Mouse (Mus musculus): ENCODE data around the gene Cbx4. TPM values are rescaled to one million over a fixed set of nuclear protein-coding genes. Genes with fewer than 3 reads are reported as not detected.

Gene Cbx4
- polyA plus RNA-seq, 1 experiment from 2014 or later = 9.8 TPM

- peak overlapping the region; percentile 92 for H3K4me2 ChIP-seq
- no peak for ATAC-seq (ENCODE audit: insufficient number of reproducible peaks, insufficient read depth, low FRiP score, low TSS enrichment, low read depth)
- H3K9me3 ChIP-seq = no peaks in the 10 kb centered on the region
- peak overlapping the region; percentile 23 for H3K9ac ChIP-seq (replicated peaks)
- H3K27me3 ChIP-seq = peaks cover 83% of the 10 kb centered on the region
- H3K4me3 ChIP-seq (replicated peaks) = peak overlapping the region; percentile 29
- WGBS = 1% methylated on average over 41 of the region's 41 CpGs
- peak overlapping the region; percentile 56; the same call in 1 of the 2 replicates for H3K27ac ChIP-seq
- H3K36me3 ChIP-seq = no peaks in the 10 kb centered on the region
- peaks cover 80% of the 10 kb centered on the region for H3K4me1 ChIP-seq (replicated peaks)
These were observed 41.3 kb downstream of the Cbx4 start for GRCm38 (mm10) chr11:119044551-119045337.

DNA sequence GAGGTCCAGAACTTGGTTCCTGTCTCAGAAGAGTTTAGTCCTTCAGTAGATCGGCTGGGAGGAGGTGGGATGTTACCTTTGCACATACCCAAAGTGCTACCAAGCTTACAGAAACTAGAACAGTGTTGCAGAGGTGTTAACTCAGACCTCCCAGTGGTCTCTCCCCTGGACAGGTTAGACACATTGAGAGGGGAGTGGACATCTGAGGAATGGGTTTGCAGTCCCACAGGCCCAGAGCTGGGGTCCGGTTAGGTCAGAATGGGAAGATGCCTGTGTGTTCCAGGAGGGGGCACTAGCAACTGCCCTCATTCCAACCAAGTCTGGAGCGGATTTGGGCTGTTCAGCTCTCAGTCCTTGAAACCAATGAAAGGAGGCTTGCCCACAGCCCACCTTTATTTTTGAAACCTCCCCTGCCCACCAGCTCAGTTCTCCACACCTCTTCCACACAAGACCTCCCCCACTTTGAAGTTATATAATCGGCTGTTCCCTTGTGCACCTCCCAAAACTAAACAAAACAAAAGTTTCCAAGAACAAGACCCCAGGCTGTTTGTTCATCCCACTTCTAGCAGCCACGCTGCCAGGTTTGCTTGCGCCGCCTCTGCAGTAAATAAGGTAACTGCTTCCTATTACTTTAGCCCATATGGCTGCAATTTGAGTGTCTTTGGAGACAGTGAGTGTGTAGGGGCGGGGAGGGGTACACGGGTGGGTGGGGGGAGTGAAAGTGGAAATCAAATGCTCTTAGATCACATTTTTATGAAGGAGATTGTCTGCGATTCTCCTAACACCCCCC, 42.1 kb downstream of the Cbx4 start:
- peak overlapping the region; percentile 92 for H3K4me2 ChIP-seq
- peaks cover 4% of the 10 kb centered on the region for H3K36me3 ChIP-seq
- no peaks in the 10 kb centered on the region for H3K9me3 ChIP-seq
- WGBS = 2% methylated on average over 10 of the region's 10 CpGs
- ATAC-seq (ENCODE audit: insufficient number of reproducible peaks, insufficient read depth, low FRiP score, low TSS enrichment, low read depth) = no peak
- peaks cover 83% of the 10 kb centered on the region for H3K27me3 ChIP-seq
- peak overlapping the region; percentile 23; the same call in 1 of the 2 replicates for H3K9ac ChIP-seq (replicated peaks)
- H3K4me3 ChIP-seq (replicated peaks) = peak overlapping the region; percentile 29
- H3K27ac ChIP-seq = peak overlapping the region; percentile 91; the same call in 1 of the 2 replicates
- peaks cover 88% of the 10 kb centered on the region for H3K4me1 ChIP-seq (replicated peaks)

GRCm38 (mm10) chr11:119043273-119043540, 42.8 kb downstream of the Cbx4 start:
- H3K9ac ChIP-seq (replicated peaks) = peak overlapping the region; percentile 42; the same call in 1 of the 2 replicates
- H3K27ac ChIP-seq = peak overlapping the region; percentile 91
- 4% methylated on average over 4 of the region's 4 CpGs for WGBS
- peaks cover 82% of the 10 kb centered on the region for H3K27me3 ChIP-seq
- peak overlapping the region; percentile 73 for H3K4me3 ChIP-seq (replicated peaks)
- peaks cover 9% of the 10 kb centered on the region for H3K36me3 ChIP-seq
- H3K4me1 ChIP-seq (replicated peaks) = peaks cover 91% of the 10 kb centered on the region
- ATAC-seq (ENCODE audit: insufficient number of reproducible peaks, insufficient read depth, low FRiP score, low TSS enrichment, low read depth) = no peak
- H3K9me3 ChIP-seq = no peaks in the 10 kb centered on the region
- peak overlapping the region; percentile 92 for H3K4me2 ChIP-seq

DNA sequence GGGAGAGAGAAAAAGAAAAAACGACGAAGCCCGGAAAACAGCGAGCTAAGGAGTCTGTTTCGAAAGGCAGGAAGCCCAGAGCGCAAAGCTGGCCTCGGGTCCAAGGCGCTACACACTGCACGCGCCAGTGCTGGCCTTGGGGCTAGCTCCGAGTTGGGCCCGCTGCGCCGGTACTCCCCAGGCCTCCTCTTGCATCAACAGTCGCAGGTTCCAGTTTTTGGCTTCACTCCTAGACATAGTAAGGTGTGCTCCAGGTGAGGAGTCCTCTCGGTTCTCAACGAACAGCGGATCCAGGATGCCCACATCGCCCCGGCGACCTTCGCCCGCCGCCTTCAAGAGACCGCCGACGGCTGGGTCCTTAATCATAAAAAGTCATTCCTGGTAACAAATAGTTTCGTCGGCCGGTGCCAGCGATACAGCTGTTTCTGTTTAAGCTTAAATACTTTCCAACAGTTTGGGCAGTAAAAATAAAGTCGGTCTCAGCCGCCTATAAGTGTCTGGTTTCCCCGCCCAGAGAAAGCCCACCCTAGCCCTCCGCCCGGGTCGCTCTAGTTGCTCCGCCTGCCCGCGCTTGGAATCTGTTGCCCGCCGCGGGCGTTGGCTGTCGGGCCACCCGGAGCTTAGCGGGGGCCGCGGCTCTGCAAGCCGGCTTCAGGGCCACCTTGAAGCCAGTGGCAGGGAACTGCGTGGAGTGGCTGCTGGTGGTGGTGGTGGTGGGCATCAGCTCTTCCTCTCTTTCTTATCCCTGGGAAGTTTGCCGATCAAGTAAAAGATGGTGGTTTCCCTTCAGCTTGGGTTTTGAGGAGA, 43.4 kb downstream of the Cbx4 start:
- Histone ChIP-seq H3K4me3 (replicated peaks) (peak overlapping the region; percentile 73), H3K4me1 (replicated peaks) (peaks cover 91% of the 10 kb centered on the region), H3K27me3 (peaks cover 81% of the 10 kb centered on the region), H3K9ac (replicated peaks) (peak overlapping the region; percentile 42; the same call in 1 of the 2 replicates), H3K4me2 (peak overlapping the region; percentile 92), H3K36me3 (peaks cover 9% of the 10 kb centered on the region), H3K27ac (peak overlapping the region; percentile 91), H3K9me3 (no peaks in the 10 kb centered on the region)
- WGBS = under 1% methylated on average over 52 of the region's 52 CpGs
- ATAC-seq (ENCODE audit: insufficient number of reproducible peaks, insufficient read depth, low FRiP score, low TSS enrichment, low read depth) = no peak

GRCm38 (mm10) chr11:119041750-119042465, 44.1 kb downstream of the Cbx4 start:
- Histone ChIP-seq H3K4me3 (replicated peaks) (peak overlapping the region; percentile 73), H3K4me2 (peak overlapping the region; percentile 92), H3K9ac (replicated peaks) (peak overlapping the region; percentile 60), H3K27me3 (peaks cover 81% of the 10 kb centered on the region), H3K36me3 (peaks cover 9% of the 10 kb centered on the region), H3K27ac (peak overlapping the region; percentile 91), H3K9me3 (no peaks in the 10 kb centered on the region), H3K4me1 (replicated peaks) (peaks cover 91% of the 10 kb centered on the region)
- under 1% methylated on average over 31 of the region's 31 CpGs for WGBS
- ATAC-seq (ENCODE audit: insufficient number of reproducible peaks, insufficient read depth, low FRiP score, low TSS enrichment, low read depth) = no peak

DNA sequence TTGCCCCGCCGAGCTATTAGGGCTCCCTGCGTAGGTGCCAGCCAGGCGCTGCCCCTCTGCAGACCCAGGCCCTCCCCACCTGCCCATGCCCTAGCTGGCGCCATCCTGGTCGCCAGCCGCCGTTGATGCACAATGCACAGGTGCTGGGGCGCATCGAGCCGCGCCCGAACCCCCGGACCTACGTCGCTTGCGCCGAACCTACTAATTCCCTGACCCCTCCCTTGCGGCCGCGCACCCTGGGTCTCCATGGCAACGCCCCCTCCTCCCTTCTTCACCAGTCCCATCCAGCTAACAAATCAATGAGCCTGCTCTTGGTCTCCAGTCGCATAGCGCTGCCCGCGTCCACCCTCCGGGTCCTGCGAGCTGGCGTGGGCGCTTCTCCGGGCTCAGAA, 44.7 kb downstream of the Cbx4 start:
- Histone ChIP-seq H3K4me1 (replicated peaks) (peaks cover 89% of the 10 kb centered on the region), H3K27me3 (peaks cover 79% of the 10 kb centered on the region)

DNA sequence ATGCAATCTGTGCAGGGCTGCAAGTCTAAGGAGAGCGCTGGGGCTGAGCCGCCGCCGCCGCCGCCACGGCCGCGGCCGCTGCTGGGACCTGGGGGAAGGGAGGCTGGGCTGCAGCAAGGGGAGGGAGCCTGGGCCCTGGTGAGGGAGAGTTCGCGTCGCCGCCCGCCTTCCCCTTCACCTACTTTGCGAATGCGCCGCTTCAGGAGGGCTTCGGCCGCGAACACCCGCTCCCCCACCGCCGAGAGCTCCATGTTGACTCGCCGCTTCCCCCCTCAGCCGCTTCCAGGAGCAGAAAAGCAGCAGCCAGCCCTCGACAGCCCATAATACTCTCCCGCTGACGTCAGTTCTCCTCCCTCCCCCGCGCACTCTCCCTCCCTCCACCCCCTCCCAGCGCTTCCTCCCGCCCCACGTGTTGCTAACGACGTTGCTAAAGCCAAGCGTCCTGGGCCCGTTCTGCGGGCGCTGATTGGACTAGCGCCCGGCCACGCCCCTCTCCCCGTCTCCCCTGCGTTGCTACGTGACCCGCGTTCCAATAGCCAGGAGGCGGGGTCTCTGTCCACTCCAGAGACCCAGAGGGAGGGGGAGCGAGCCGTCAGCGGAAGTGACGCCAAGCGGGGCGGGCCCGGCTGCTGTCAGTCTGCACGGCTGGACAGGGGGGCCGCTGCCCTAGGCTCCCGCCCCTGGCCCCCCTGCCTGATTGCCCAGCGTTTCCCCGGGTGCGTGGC, 45.3 kb downstream of the Cbx4 start, which contains the start of gene Cbx8:
Cbx8 (minus strand) TSS at position 370 of the 725 bp plus-strand sequence.
- H3K4me3 ChIP-seq (replicated peaks) = peak within 1 kb of the TSS; percentile 73
- ATAC-seq (ENCODE audit: insufficient number of reproducible peaks, insufficient read depth, low FRiP score, low TSS enrichment, low read depth) = peak; percentile 84
- H3K36me3 ChIP-seq = peaks cover 9% of the 10 kb centered on the region
- H3K27ac ChIP-seq = peak within 1 kb of the TSS; percentile 91
- 1% methylated on average over 63 of the region's 63 CpGs for WGBS
- peak within 1 kb of the TSS; percentile 85 for H3K9ac ChIP-seq (replicated peaks)
- peaks cover 79% of the 10 kb centered on the region for H3K27me3 ChIP-seq
- peaks cover 89% of the 10 kb centered on the region for H3K4me1 ChIP-seq (replicated peaks)
- H3K4me2 ChIP-seq = peak within 1 kb of the TSS; percentile 92
- no peaks in the 10 kb centered on the region for H3K9me3 ChIP-seq

More for the DNA sequence above, 44.7 kb downstream of the Cbx4 start:
- Histone ChIP-seq H3K9ac (replicated peaks) (peak overlapping the region; percentile 60), H3K4me3 (replicated peaks) (peak overlapping the region; percentile 73), H3K9me3 (no peaks in the 10 kb centered on the region), H3K36me3 (peaks cover 9% of the 10 kb centered on the region), H3K4me2 (peak overlapping the region; percentile 92), H3K27ac (peak overlapping the region; percentile 91)
- no peak; the same call in none of the 2 replicates for ATAC-seq (ENCODE audit: insufficient number of reproducible peaks, insufficient read depth, low FRiP score, low TSS enrichment, low read depth)
- under 1% methylated on average over 31 of the region's 31 CpGs for WGBS

DNA sequence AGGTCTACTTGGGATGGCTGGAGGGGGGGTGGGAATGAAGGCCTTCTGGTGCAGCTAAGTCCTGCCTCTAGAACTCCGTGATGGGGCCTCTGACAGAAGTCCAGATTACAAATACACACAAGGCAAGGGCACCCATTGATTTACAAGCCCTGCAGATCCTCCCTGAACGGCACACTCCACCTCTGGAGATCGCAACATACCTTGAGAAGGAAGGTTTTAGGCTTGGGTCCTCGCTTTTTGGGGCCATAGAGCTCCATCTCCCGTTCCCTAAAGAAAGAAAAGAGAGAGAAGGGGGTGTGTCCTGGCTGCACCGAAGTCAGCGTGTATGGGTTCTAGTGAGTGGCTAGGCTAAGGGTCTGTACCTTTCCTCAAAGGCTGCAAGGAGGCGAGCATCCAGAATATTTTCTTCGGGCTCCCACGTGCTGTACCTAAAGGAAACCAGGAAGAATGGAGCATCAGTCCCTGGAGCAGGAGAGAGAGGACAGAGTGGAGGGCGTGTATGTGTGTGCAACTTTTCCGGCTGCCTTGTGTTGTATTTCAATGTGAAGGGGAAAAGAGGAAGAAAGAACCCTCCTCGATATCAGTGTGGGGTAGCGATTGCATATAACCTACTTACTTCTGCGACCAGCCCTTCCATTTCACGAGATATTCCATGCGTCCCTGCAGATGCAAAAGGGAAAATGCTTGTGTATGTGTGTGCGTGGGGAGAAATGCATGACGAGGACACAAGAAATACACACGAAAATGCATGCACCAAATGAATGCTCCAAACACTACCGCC, 46.1 kb downstream of the Cbx4 start:
- H3K27ac ChIP-seq = peak overlapping the region; percentile 89; the same call in 1 of the 2 replicates
- H3K4me2 ChIP-seq = peak overlapping the region; percentile 92
- WGBS = 3% methylated on average over 21 of the region's 21 CpGs
- ATAC-seq (ENCODE audit: insufficient number of reproducible peaks, insufficient read depth, low FRiP score, low TSS enrichment, low read depth) = no peak
- H3K27me3 ChIP-seq = peaks cover 79% of the 10 kb centered on the region
- peaks cover 9% of the 10 kb centered on the region for H3K36me3 ChIP-seq
- H3K9ac ChIP-seq (replicated peaks) = peak overlapping the region; percentile 85
- H3K9me3 ChIP-seq = no peaks in the 10 kb centered on the region
- H3K4me3 ChIP-seq (replicated peaks) = peak overlapping the region; percentile 73
- peaks cover 89% of the 10 kb centered on the region for H3K4me1 ChIP-seq (replicated peaks)

GRCm38 (mm10) chr11:119038744-119039484, 47.1 kb downstream of the Cbx4 start:
- H3K36me3 ChIP-seq = peaks cover 9% of the 10 kb centered on the region

More at GRCm38 (mm10) chr11:119038744-119039484, 47.1 kb downstream of the Cbx4 start:
- Histone ChIP-seq H3K27ac (no peak overlapping the region; the same call in 1 of the 2 replicates), H3K4me1 (replicated peaks) (peaks cover 88% of the 10 kb centered on the region), H3K9me3 (no peaks in the 10 kb centered on the region), H3K4me2 (peak overlapping the region; percentile 92), H3K9ac (replicated peaks) (no peak overlapping the region), H3K4me3 (replicated peaks) (peak overlapping the region; percentile 73), H3K27me3 (peaks cover 80% of the 10 kb centered on the region)
- WGBS = 23% methylated on average over 22 of the region's 22 CpGs
- no peak for ATAC-seq (ENCODE audit: insufficient number of reproducible peaks, insufficient read depth, low FRiP score, low TSS enrichment, low read depth)

Data from limb, embryonic 12.5 days (tissue).